Mouse (Mus musculus): ENCODE measurements around the gene Antxr1. TPM values are rescaled to one million over a fixed set of nuclear protein-coding genes. Genes with fewer than 3 reads are reported as not detected.

Antxr1 gene
- polyA plus RNA-seq, 1 experiment from 2014 or later, result 15.5 TPM

- H3K4me3 ChIP-seq (ENCODE audit: low read depth, low read length), result no peak within 1 kb of the TSS
- ATAC-seq (ENCODE audit: insufficient read depth) (no peak), DNase-seq (no peak)
- H3K4me1 ChIP-seq (ENCODE audit: insufficient read depth), result no peaks in the 10 kb centered on the region
- H3K27me3 ChIP-seq (ENCODE audit: insufficient read depth, low read length), result no peaks in the 10 kb centered on the region
- no peak within 1 kb of the TSS for H3K9ac ChIP-seq
- H3K4me2 ChIP-seq, result no peak within 1 kb of the TSS
- WGBS, result 86% methylated on average over 8 of the region's 8 CpGs
- H3K9me3 ChIP-seq (ENCODE audit: low read depth, low read length), result no peaks in the 10 kb centered on the region
- no peak within 1 kb of the TSS for H3K27ac ChIP-seq (ENCODE audit: low read depth)
- no peaks in the 10 kb centered on the region for H3K36me3 ChIP-seq (ENCODE audit: insufficient read depth)
- TF ChIP-seq CTCF (IDR thresholded peaks at IDR 0.05; ENCODE audit: low read depth), result no peak
Measured at GRCm38 (mm10) chr6:87350829-87351228, 15.2 kb upstream of the Antxr1 start, which contains the start of gene Gkn1. Gene Gkn1 (minus strand): TSS chr6:87350942.

GRCm38 (mm10) chr6:87335935-87336295 lies 294 bp upstream of the Antxr1 start:
- Histone ChIP-seq H3K4me1 (ENCODE audit: insufficient read depth) (peaks cover 15% of the 10 kb centered on the region), H3K4me3 (ENCODE audit: low read depth, low read length) (peak overlapping the region; percentile 72; the same call in 1 of the 2 replicates), H3K4me2 (peak overlapping the region; percentile 77), H3K27me3 (ENCODE audit: insufficient read depth, low read length) (no peaks in the 10 kb centered on the region), H3K9ac (no peak overlapping the region), H3K9me3 (ENCODE audit: low read depth, low read length) (no peaks in the 10 kb centered on the region), H3K27ac (ENCODE audit: low read depth) (no peak overlapping the region), H3K36me3 (ENCODE audit: insufficient read depth) (no peaks in the 10 kb centered on the region)
- DNase-seq, result no peak
- TF ChIP-seq CTCF (IDR thresholded peaks at IDR 0.05; ENCODE audit: low read depth), result no peak
- whole genome bisulfite sequencing, result 19% methylated on average over 6 of the region's 6 CpGs
- ATAC-seq (ENCODE audit: insufficient read depth), result no peak

DNA sequence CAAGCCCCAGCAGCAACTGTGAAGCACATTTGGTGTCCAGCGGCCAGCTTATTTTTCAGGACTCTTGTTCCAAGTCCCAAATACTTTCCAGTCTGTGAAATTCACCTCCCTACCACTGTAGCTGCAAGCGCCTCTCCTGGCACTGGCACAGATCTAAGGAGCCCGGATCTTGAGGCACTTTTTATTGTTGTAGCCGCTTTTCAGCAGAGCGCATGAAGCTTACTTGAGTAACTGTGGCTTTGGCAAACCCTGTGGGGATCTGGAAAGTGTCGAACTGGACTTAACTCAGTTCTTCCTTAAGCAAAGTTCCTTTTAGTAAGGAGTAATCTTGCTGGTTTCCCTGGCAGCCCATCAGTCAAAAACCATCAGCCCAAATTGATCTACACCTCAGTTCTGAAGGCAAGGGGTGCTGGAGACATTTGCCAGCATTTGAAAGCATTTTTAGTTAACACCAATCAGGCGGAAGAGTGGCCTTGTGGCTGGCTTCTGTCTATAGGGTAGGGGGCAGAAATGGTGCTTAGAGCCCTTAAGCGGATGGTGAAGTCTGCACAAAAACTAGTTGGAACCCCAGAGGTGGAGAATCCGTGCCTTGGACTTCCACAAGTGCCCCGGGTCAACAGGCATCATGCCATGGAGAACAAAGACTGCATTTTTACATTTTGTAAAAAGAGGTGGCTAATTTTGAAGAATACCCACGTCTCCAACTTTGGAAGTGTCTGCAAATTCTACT lies 1.1 kb downstream of the Antxr1 start:
- ATAC-seq (ENCODE audit: insufficient read depth), result peak; percentile 52
- Histone ChIP-seq H3K9me3 (ENCODE audit: low read depth, low read length) (no peaks in the 10 kb centered on the region), H3K4me1 (ENCODE audit: insufficient read depth) (peaks cover 18% of the 10 kb centered on the region), H3K9ac (peak overlapping the region; percentile 89), H3K27me3 (ENCODE audit: insufficient read depth, low read length) (no peaks in the 10 kb centered on the region), H3K4me2 (peak overlapping the region; percentile 77), H3K27ac (ENCODE audit: low read depth) (peak overlapping the region; percentile 95), H3K36me3 (ENCODE audit: insufficient read depth) (no peaks in the 10 kb centered on the region), H3K4me3 (ENCODE audit: low read depth, low read length) (peak overlapping the region; percentile 72)
- TF ChIP-seq CTCF (IDR thresholded peaks at IDR 0.05; ENCODE audit: low read depth), result peak; percentile 30; the same call in 1 of the 2 replicates
- 9% methylated on average over 11 of the region's 11 CpGs for WGBS
- peak; percentile 81 for DNase-seq

GRCm38 (mm10) chr6:87332380-87332779 lies 3.2 kb downstream of the Antxr1 start:
- TF ChIP-seq CTCF (IDR thresholded peaks at IDR 0.05; ENCODE audit: low read depth), result no peak
- Histone ChIP-seq H3K27me3 (ENCODE audit: insufficient read depth, low read length) (no peaks in the 10 kb centered on the region), H3K4me1 (ENCODE audit: insufficient read depth) (peaks cover 21% of the 10 kb centered on the region), H3K9ac (no peak overlapping the region), H3K4me2 (peak overlapping the region; percentile 77), H3K27ac (ENCODE audit: low read depth) (no peak overlapping the region), H3K4me3 (ENCODE audit: low read depth, low read length) (peak overlapping the region; percentile 72), H3K36me3 (ENCODE audit: insufficient read depth) (no peaks in the 10 kb centered on the region), H3K9me3 (ENCODE audit: low read depth, low read length) (no peaks in the 10 kb centered on the region)
- no peak for ATAC-seq (ENCODE audit: insufficient read depth)
- 25% methylated on average over 2 of the region's 2 CpGs for WGBS
- DNase-seq, result peak; percentile 62

DNA sequence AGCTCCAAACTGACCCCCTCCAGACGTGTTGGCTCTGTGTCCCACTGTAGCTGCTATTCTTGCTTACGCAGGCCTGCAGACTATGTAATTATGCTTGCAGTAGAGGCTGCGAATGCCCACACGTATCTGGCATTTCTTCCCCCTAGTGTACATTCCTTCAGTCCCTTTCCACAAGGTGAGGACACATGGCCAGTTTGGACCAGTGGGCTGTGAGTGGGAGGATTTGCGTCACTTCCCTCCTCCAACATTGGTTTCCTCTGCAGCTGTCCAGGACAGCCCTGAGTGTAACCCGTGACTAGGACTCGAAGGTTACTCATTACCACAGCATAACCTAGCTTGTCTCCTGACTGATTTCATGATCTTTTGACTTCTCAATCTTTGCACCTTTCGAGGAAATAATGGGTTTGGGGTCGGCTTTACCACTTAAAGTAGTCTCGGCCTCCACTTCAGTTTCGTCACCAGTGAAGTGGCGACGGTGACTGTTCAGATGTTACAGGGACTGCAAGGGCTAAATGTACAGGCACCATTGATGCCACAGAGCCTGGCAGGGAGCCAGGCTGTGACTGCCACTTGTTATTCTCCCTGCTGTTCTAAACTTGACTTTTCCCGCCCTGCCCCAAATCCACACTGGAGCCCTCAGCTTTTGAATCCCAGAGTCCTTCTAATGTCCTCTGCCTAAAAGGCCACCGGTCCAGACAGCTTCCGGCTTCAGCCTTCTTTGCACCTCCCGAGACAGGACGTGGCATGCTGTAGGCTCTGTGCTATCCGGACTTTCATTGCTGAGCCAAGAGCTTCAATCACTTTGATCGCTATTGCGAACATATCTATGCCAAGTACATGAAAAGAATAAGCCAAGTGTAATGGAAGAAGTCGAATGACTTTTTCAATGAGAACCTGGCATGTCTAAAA lies 7.1 kb downstream of the Antxr1 start:
- ATAC-seq (ENCODE audit: insufficient read depth), result 0 out of 2 replicates have a peak, but pooled peaks have one; percentile 28
- Histone ChIP-seq H3K4me1 (ENCODE audit: insufficient read depth) (peaks cover 16% of the 10 kb centered on the region), H3K36me3 (ENCODE audit: insufficient read depth) (0 out of 2 replicates have a peak, but pooled peaks cover 3% of the 10 kb centered on the region), H3K9ac (no peak overlapping the region), H3K27ac (ENCODE audit: low read depth) (no peak overlapping the region), H3K9me3 (ENCODE audit: low read depth, low read length) (no peaks in the 10 kb centered on the region), H3K27me3 (ENCODE audit: insufficient read depth, low read length) (no peaks in the 10 kb centered on the region), H3K4me2 (no peak overlapping the region), H3K4me3 (ENCODE audit: low read depth, low read length) (no peak overlapping the region)
- no peak for TF ChIP-seq CTCF (IDR thresholded peaks at IDR 0.05; ENCODE audit: low read depth)
- 68% methylated on average over 22 of the region's 22 CpGs for WGBS
- peak; percentile 58 for DNase-seq

DNA sequence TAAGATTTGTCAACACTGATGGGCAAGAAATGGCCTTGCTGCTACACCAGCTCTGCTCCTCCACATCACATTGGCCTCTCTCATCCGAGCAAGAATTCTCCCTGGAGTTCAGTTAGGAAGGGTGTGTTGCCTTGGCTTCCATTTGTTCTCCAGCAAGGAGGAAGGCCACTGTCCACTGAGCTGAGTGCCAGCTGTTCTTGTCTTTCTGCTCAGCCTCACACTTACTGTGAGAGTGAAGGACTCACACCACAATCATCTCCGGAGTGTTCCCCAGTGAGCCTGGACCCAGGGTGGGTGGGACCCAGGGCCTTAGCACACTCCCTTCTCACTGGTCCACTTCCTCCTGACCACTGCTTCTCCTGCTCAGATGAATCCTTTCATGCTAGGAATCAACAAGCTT lies 8.7 kb downstream of the Antxr1 start:
- 81% methylated on average over 2 of the region's 2 CpGs for WGBS
- TF ChIP-seq CTCF (IDR thresholded peaks at IDR 0.05; ENCODE audit: low read depth), result no peak
- H3K27ac ChIP-seq (ENCODE audit: low read depth), result no peak overlapping the region
- H3K27me3 ChIP-seq (ENCODE audit: insufficient read depth, low read length), result no peaks in the 10 kb centered on the region
- no peak overlapping the region for H3K9ac ChIP-seq
- no peak for ATAC-seq (ENCODE audit: insufficient read depth)
- H3K9me3 ChIP-seq (ENCODE audit: low read depth, low read length), result no peaks in the 10 kb centered on the region
- no peak overlapping the region for H3K4me3 ChIP-seq (ENCODE audit: low read depth, low read length)
- no peak for DNase-seq
- H3K36me3 ChIP-seq (ENCODE audit: insufficient read depth), result 0 out of 2 replicates have a peak, but pooled peaks cover 3% of the 10 kb centered on the region
- peaks cover 12% of the 10 kb centered on the region for H3K4me1 ChIP-seq (ENCODE audit: insufficient read depth)
- no peak overlapping the region for H3K4me2 ChIP-seq

DNA sequence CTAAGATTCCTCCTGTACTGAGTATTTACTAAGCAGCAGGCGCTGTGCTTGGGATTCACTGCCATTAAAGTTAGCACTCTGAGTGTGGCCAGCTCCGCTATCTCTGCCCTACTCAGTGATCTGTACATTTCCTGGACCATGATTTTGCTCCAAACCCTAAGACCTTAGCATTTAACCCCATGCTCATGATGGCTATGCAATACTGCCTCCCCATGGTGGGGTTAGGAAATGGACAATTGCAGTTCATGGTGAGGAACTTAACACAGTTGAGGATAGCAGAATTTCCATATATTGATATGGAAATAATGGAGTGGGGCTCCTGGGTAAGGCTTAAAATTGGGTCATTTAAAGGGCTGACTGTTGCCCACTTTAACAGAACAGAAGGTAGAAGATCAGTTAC lies 12.2 kb downstream of the Antxr1 start:
- Histone ChIP-seq H3K27ac (ENCODE audit: low read depth) (no peak overlapping the region), H3K9ac (no peak overlapping the region), H3K4me2 (no peak overlapping the region), H3K36me3 (ENCODE audit: insufficient read depth) (0 out of 2 replicates have a peak, but pooled peaks cover 3% of the 10 kb centered on the region), H3K4me3 (ENCODE audit: low read depth, low read length) (no peak overlapping the region), H3K27me3 (ENCODE audit: insufficient read depth, low read length) (no peaks in the 10 kb centered on the region), H3K9me3 (ENCODE audit: low read depth, low read length) (no peaks in the 10 kb centered on the region), H3K4me1 (ENCODE audit: insufficient read depth) (0 out of 2 replicates have a peak, but pooled peaks cover under 1% of the 10 kb centered on the region)
- DNase-seq (peak; percentile 49), ATAC-seq (ENCODE audit: insufficient read depth) (no peak)
- 90% methylated on average over 2 of the region's 2 CpGs for WGBS
- peak; percentile 74 for TF ChIP-seq CTCF (IDR thresholded peaks at IDR 0.05; ENCODE audit: low read depth)
